In genomic region chr7:4938456-4938855, GRCm38 (mm10) we compare ENCODE assay signal across 8 mouse cellular contexts. TPM values are rescaled to one million over a fixed set of nuclear protein-coding genes. Genes with fewer than 3 reads are reported as not detected.
DNase-seq lines count a peak whose midpoint lies in the region; ATAC-seq and TF ChIP-seq lines count a peak whose summit lies in the region.

No protein-coding gene starts in this region.

- H3K27ac ChIP-seq in forebrain, embryonic 10.5 days: no peak overlapping the region
- H3K27ac ChIP-seq in forebrain, embryonic 16.5 days (ENCODE audit: low read length): no peak overlapping the region
- H3K27ac ChIP-seq in liver, embryonic 11.5 days (ENCODE audit: low read depth, low read length): no peak overlapping the region
- H3K27ac ChIP-seq in small intestine, adult 2 months (ENCODE audit: insufficient read depth, low read depth, low read length): no peak overlapping the region

- 35% methylated on average over 2 of the region's 2 CpGs for WGBS in forebrain, embryonic 10.5 days
- 26% methylated on average over 2 of the region's 2 CpGs for WGBS in forebrain, embryonic 16.5 days
- WGBS in liver, embryonic 11.5 days: 29% methylated on average over 2 of the region's 2 CpGs
- 39% methylated on average over 2 of the region's 2 CpGs for WGBS in small intestine, adult 2 months

- peaks cover 9% of the 10 kb centered on the region for H3K9me3 ChIP-seq in forebrain, embryonic 10.5 days
- H3K9me3 ChIP-seq in forebrain, embryonic 16.5 days (ENCODE audit: control insufficient read depth, low read length): 0 out of 2 replicates have a peak, but pooled peaks cover 3% of the 10 kb centered on the region
- H3K9me3 ChIP-seq in liver, embryonic 11.5 days (ENCODE audit: control insufficient read depth, low read length): peaks cover 3% of the 10 kb centered on the region; the same call in 1 of the 2 replicates

- TF ChIP-seq POLR2A in small intestine, adult 2 months (IDR thresholded peaks at IDR 0.05; ENCODE audit: low read depth, low read length): no peak

- H3K9ac ChIP-seq in forebrain, embryonic 16.5 days (replicated peaks; ENCODE audit: low read depth, low read length): no peak overlapping the region
- H3K9ac ChIP-seq in liver, embryonic 11.5 days (ENCODE audit: low read depth, low read length): no peak overlapping the region

- H3K4me3 ChIP-seq in forebrain, embryonic 10.5 days: no peak overlapping the region
- no peak overlapping the region for H3K4me3 ChIP-seq in forebrain, embryonic 16.5 days (replicated peaks; ENCODE audit: low read length)
- no peak overlapping the region for H3K4me3 ChIP-seq in liver, embryonic 11.5 days (ENCODE audit: low read depth, low read length)
- no peak overlapping the region for H3K4me3 ChIP-seq in small intestine, adult 2 months (ENCODE audit: low read depth, low read length)

- H3K4me1 ChIP-seq in forebrain, embryonic 10.5 days: peaks cover 4% of the 10 kb centered on the region
- H3K4me1 ChIP-seq in forebrain, embryonic 16.5 days (replicated peaks; ENCODE audit: control insufficient read depth, insufficient read depth, low read length): peaks cover 1% of the 10 kb centered on the region; the same call in 1 of the 2 replicates
- 0 out of 2 replicates have a peak, but pooled peaks cover 1% of the 10 kb centered on the region for H3K4me1 ChIP-seq in liver, embryonic 11.5 days (replicated peaks; ENCODE audit: control insufficient read depth, insufficient read depth, low read length)
- peaks cover 3% of the 10 kb centered on the region for H3K4me1 ChIP-seq in small intestine, adult 2 months (ENCODE audit: control insufficient read depth, insufficient read depth, insufficient read length, low read length)

- TF ChIP-seq CTCF in small intestine, adult 2 months (IDR thresholded peaks at IDR 0.05; ENCODE audit: extremely low read depth, insufficient read length, insufficient replicate concordance, low read depth, low read length): peak; percentile 84; the same call in 1 of the 2 replicates

- H3K36me3 ChIP-seq in forebrain, embryonic 10.5 days (replicated peaks): no peaks in the 10 kb centered on the region
- H3K36me3 ChIP-seq in forebrain, embryonic 16.5 days (ENCODE audit: control insufficient read depth, insufficient read depth): no peaks in the 10 kb centered on the region
- no peaks in the 10 kb centered on the region for H3K36me3 ChIP-seq in liver, embryonic 11.5 days (ENCODE audit: control insufficient read depth, insufficient read depth, low read length)
- no peaks in the 10 kb centered on the region for H3K36me3 ChIP-seq in small intestine, adult 2 months (ENCODE audit: control insufficient read depth, insufficient read depth, low read length)

- intact Hi-C loops in gastrocnemius, postnatal 36 days (cut with DNase I): loop anchor here (5.0 kb wide), 1 partner anchor 376 kb away; no protein-coding TSS in a partner anchor

- H3K27me3 ChIP-seq in forebrain, embryonic 10.5 days (ENCODE audit: poor library complexity, severe bottlenecking): no peaks in the 10 kb centered on the region
- H3K27me3 ChIP-seq in forebrain, embryonic 16.5 days (replicated peaks; ENCODE audit: control insufficient read depth, insufficient read depth, low read length): no peaks in the 10 kb centered on the region
- H3K27me3 ChIP-seq in liver, embryonic 11.5 days (replicated peaks; ENCODE audit: control insufficient read depth, insufficient read depth, low read length): 0 out of 2 replicates have a peak, but pooled peaks cover 2% of the 10 kb centered on the region
- H3K27me3 ChIP-seq in small intestine, adult 2 months (ENCODE audit: control insufficient read depth, insufficient read depth, low read length): no peaks in the 10 kb centered on the region

- H3K4me2 ChIP-seq in forebrain, embryonic 16.5 days (ENCODE audit: low read length): no peak overlapping the region
- no peak overlapping the region for H3K4me2 ChIP-seq in liver, embryonic 11.5 days

- DNase-seq in forebrain, embryonic 10.5 days (ENCODE audit: extremely low spot score, low spot score): peak; percentile 68
- peak; percentile 64 to 66 for DNase-seq in right cerebral cortex, adult 2 months (ENCODE audit: low spot score in 2 of 2)
- DNase-seq in right cerebral cortex, postnatal 25 days: no peak
- peak; percentile 62 for DNase-seq in c-Kit-positive CD71-positive TER-119-positive erythroid progenitor cells, embryonic 14.5 days (ENCODE audit: low spot score)
- peak; percentile 69 to 77 for DNase-seq in gastrocnemius, postnatal 36 days
- DNase-seq in liver, embryonic 11.5 days (ENCODE audit: low spot score): no peak

- ATAC-seq in forebrain, embryonic 16.5 days: no peak
- ATAC-seq in liver, embryonic 11.5 days (replicated peaks; ENCODE audit: low FRiP score): 0 out of 2 replicates have a peak, but pooled peaks have one; percentile 44

RNA-seq across cellular contexts. Expression of gene Ssc5d, which starts 12.9 kb away (rescaled TPM):
- 1.2 and 1.3 TPM in 2 replicates for polyA plus RNA-seq in forebrain, embryonic 10.5 days (2016; fragmentation: Nextera tagmentation; extraction: Ambion mirVana)
- 0.34 and 0.39 TPM in 2 replicates for polyA plus RNA-seq in forebrain, embryonic 16.5 days (2015; fragmentation: Nextera tagmentation; extraction: Ambion mirVana)
- 10 to 100 TPM in 1 of 2 experiments, 1 to 10 TPM in 1; 8.8 to 11.1 TPM for total RNA-seq in gastrocnemius, postnatal 36 days (2021)
- 0.70 and 0.82 TPM in 2 replicates for polyA plus RNA-seq in liver, embryonic 11.5 days (2014; fragmentation: Nextera tagmentation; extraction: Ambion mirVana)
- polyA plus RNA-seq in small intestine, adult 2 months (2012; rRNA removed): 3.3 and 4.5 TPM in 2 replicates

RNA-seq across cellular contexts. Expression of gene Nat14, which starts 16.6 kb away (rescaled TPM):
- 8.1 and 8.3 TPM in 2 replicates for polyA plus RNA-seq in forebrain, embryonic 10.5 days (2016; fragmentation: Nextera tagmentation; extraction: Ambion mirVana)
- polyA plus RNA-seq in forebrain, embryonic 16.5 days (2015; fragmentation: Nextera tagmentation; extraction: Ambion mirVana): 32.0 and 38.3 TPM in 2 replicates
- total RNA-seq in gastrocnemius, postnatal 36 days (2021): 1 to 10 TPM; 2.5 to 3.2 TPM
- 1.4 and 1.5 TPM in 2 replicates for polyA plus RNA-seq in liver, embryonic 11.5 days (2014; fragmentation: Nextera tagmentation; extraction: Ambion mirVana)
- polyA plus RNA-seq in small intestine, adult 2 months (2012; rRNA removed): 4.3 and 6.2 TPM in 2 replicates

RNA-seq across cellular contexts. Expression of gene Zfp628, which starts 23.4 kb away (rescaled TPM):
- polyA plus RNA-seq in forebrain, embryonic 10.5 days (2016; fragmentation: Nextera tagmentation; extraction: Ambion mirVana): 4.1 and 4.2 TPM in 2 replicates
- 3.4 and 3.9 TPM in 2 replicates for polyA plus RNA-seq in forebrain, embryonic 16.5 days (2015; fragmentation: Nextera tagmentation; extraction: Ambion mirVana)
- 1 to 10 TPM; 8.9 TPM for total RNA-seq in gastrocnemius, postnatal 36 days (2021)
- polyA plus RNA-seq in liver, embryonic 11.5 days (2014; fragmentation: Nextera tagmentation; extraction: Ambion mirVana): 3.3 and 3.5 TPM in 2 replicates
- 15.7 and 41.4 TPM in 2 replicates for polyA plus RNA-seq in small intestine, adult 2 months (2012; rRNA removed)

RNA-seq across cellular contexts. Expression of gene Sbk2, which starts 25.8 kb away (rescaled TPM):
- 0.11 TPM in 1 of 2 replicates, not detected in the other for polyA plus RNA-seq in forebrain, embryonic 10.5 days (2016; fragmentation: Nextera tagmentation; extraction: Ambion mirVana)
- polyA plus RNA-seq in forebrain, embryonic 16.5 days (2015; fragmentation: Nextera tagmentation; extraction: Ambion mirVana): not detected in 2 replicates
- 10 to 100 TPM; 30.5 to 35.8 TPM for total RNA-seq in gastrocnemius, postnatal 36 days (2021)
- 0.22 TPM in 1 of 2 replicates, not detected in the other for polyA plus RNA-seq in liver, embryonic 11.5 days (2014; fragmentation: Nextera tagmentation; extraction: Ambion mirVana)
- 0.06 and 0.11 TPM in 2 replicates for polyA plus RNA-seq in small intestine, adult 2 months (2012; rRNA removed)

RNA-seq across cellular contexts. Expression of gene Gm36210, which starts 32.1 kb away (rescaled TPM):
- 0.12 and 0.22 TPM in 2 replicates for polyA plus RNA-seq in forebrain, embryonic 10.5 days (2016; fragmentation: Nextera tagmentation; extraction: Ambion mirVana)
- polyA plus RNA-seq in forebrain, embryonic 16.5 days (2015; fragmentation: Nextera tagmentation; extraction: Ambion mirVana): 0.25 and 0.60 TPM in 2 replicates
- under 1 TPM; 0.20 TPM for total RNA-seq in gastrocnemius, postnatal 36 days (2021)
- polyA plus RNA-seq in liver, embryonic 11.5 days (2014; fragmentation: Nextera tagmentation; extraction: Ambion mirVana): 0.22 TPM in 1 of 2 replicates, not detected in the other
- polyA plus RNA-seq in small intestine, adult 2 months (2012; rRNA removed): not detected in 2 replicates

Comparison
In these comparisons a context has a peak if more than half of its experiments do, and no peak if none do; other contexts are left out.
1. DNase-seq: peak in forebrain, embryonic 10.5 days (single experiment), right cerebral cortex, adult 2 months (2 of 2), c-Kit-positive CD71-positive TER-119-positive erythroid progenitor cells, embryonic 14.5 days (single experiment) and gastrocnemius, postnatal 36 days (2 of 2); none in right cerebral cortex, postnatal 25 days (single experiment) and liver, embryonic 11.5 days (single experiment).